Mouse (Mus musculus): ENCODE data around the gene Agbl1. TPM values are rescaled to one million over a fixed set of nuclear protein-coding genes. Genes with fewer than 3 reads are reported as not detected.

The Agbl1 gene
- total RNA-seq, 2 experiments from 2014 or later: 11.6 to 38.5 TPM

- Histone ChIP-seq H3K4me3 (no peak overlapping the region), H3K27ac (no peak overlapping the region)
- no peak for TF ChIP-seq CTCF (IDR thresholded peaks at IDR 0.05)
- intact Hi-C loops (cut with DNase I): no loop called here
- DNase-seq: no peak
Measured at GRCm38 (mm10) chr7:76918871-76919270, 689.2 kb downstream of the Agbl1 start.

DNA sequence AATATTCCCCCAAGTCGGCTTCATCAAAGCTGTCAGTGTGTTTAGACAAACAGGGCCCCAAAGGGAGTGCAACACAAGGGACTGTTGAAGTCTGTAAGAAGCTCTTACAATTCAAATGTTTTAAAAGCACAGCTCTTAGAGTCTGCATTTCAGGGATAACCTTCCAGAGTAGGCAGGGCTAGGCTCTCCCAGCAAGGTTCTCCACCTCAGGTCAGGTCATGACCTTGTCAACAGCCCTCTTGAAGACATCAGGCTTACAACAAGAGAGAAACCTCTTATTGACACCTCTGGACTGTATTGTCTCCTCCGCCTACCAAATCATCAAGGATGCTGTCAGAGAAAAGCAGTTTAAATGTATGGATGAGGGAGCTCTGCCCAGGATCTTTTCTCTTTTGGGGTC lies 692.0 kb downstream of the Agbl1 start:
- TF ChIP-seq CTCF (IDR thresholded peaks at IDR 0.05): no peak
- no peak for DNase-seq
- intact Hi-C loops (cut with DNase I): no loop called here
- H3K4me3 ChIP-seq: no peak overlapping the region
- no peak overlapping the region for H3K27ac ChIP-seq

DNA sequence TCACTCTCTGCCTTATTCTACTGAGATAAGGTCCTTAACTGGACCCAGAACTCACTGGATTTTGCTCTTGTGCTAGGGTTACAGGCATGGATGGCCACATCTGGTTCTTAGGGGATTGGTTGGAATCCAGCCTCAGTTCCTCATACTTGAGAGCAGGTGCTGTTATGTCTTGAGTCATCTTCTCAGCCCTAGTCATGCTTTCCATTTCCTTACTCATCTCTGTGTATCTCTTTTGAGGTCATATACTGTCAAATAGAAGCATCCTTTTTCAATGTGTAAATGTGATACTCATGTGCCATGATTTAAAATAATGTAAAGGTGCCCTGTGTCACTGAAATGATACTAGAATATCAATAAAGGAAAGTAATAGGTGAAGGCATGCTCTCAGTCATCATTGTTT lies 705.5 kb downstream of the Agbl1 start:
- no peak for DNase-seq
- intact Hi-C loops (cut with DNase I): no loop called here
- H3K27ac ChIP-seq: no peak overlapping the region
- no peak for TF ChIP-seq CTCF (IDR thresholded peaks at IDR 0.05)
- no peak overlapping the region for H3K4me3 ChIP-seq

DNA sequence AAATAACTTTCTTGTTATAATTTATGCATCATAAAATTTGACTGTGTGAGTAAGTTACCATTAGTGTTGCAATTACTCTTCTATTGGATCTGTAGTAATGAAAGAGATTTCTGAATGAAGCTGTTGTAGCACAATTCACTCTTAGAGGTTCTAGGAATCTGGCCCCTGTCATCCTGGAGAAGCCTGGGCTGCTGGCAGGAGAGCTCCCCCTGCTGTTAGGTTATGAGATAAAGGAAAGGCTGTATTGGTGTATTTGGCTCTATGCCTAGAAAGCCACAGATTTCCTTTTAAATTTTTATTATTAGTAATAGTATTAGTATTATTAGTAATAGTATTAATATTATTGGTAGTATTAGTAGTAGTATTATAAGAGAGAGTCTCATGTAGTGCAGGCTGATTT lies 711.8 kb downstream of the Agbl1 start:
- Histone ChIP-seq H3K4me3 (no peak overlapping the region), H3K27ac (no peak overlapping the region)
- peak; percentile 45 for DNase-seq
- TF ChIP-seq CTCF (IDR thresholded peaks at IDR 0.05): peak; percentile 76
- intact Hi-C loops (cut with DNase I): loop anchor here (5.0 kb wide), 2 partner anchors 549 to 1029 kb away; no protein-coding TSS in a partner anchor

DNA sequence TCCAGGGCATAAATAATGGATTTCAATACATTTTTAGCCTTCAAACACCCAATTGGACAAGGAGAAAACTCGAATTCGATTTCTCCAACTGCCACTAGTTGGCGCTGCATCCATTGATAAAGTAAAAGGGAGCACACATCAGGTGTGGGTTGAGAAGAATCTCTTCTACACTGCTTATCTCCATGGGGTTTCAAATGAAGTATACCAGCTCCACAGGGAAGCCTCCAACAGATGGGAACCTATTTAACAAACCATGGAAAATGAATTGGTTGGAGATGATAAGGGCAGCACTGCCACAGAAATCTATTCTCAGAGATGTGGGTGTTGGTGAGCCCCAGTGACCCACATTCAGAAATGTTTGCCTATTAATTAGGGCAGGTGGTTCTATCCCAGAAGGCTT lies 741.6 kb downstream of the Agbl1 start:
- DNase-seq: no peak
- peak; percentile 61 for TF ChIP-seq CTCF (IDR thresholded peaks at IDR 0.05)
- no peak overlapping the region for H3K4me3 ChIP-seq
- H3K27ac ChIP-seq: no peak overlapping the region
- intact Hi-C loops (cut with DNase I): no loop called here

DNA sequence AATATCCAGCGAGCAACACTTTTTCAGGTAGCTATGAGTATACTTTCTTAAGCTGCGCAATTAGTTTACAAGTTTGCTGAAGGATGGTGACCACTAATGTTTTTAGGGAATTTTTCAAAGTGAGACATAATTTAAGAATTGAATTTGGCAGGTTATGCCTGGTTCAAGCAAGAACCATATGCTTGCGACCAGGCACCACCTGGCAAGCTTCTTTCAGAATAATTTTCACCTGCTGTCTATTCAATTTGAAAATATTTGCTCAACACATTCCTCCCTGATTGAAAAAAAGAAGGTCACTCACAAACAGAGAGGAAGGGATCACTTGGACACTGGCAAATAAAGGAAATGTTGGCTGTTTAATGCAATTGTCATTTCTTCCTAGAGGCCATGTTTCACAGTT lies 779.9 kb downstream of the Agbl1 start:
- intact Hi-C loops (cut with DNase I): no loop called here
- TF ChIP-seq CTCF (IDR thresholded peaks at IDR 0.05): no peak
- Histone ChIP-seq H3K4me3 (no peak overlapping the region), H3K27ac (no peak overlapping the region)
- DNase-seq: no peak

DNA sequence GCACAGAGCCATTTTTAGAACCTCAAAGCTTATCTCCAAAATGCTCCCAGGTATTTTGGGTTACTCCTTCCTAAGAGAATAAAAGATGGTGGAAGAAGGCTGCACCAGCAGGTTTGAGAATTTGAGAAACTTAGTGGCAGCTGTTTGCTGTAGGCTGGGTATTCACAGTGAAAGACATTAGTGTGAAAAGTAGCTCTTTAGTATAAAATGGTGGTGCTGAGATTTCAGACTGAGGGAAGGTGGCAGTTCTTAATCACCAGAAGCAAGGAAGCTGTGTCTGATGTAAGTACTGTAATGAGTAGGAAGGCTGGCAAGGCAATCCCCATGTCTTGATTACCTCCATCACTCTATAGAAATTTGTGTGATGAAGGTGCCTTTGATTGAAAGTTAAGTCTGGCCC lies 799.3 kb downstream of the Agbl1 start:
- no peak for TF ChIP-seq CTCF (IDR thresholded peaks at IDR 0.05)
- no peak overlapping the region for H3K27ac ChIP-seq
- no peak overlapping the region for H3K4me3 ChIP-seq
- intact Hi-C loops (cut with DNase I): no loop called here
- DNase-seq: no peak

- intact Hi-C loops (cut with DNase I): no loop called here
- TF ChIP-seq CTCF (IDR thresholded peaks at IDR 0.05): no peak
- no peak overlapping the region for H3K4me3 ChIP-seq
- no peak overlapping the region for H3K27ac ChIP-seq
- DNase-seq: no peak
Measured at GRCm38 (mm10) chr7:77076033-77076432, 846.3 kb downstream of the Agbl1 start.

GRCm38 (mm10) chr7:77087266-77087665 lies 857.6 kb downstream of the Agbl1 start:
- Histone ChIP-seq H3K4me3 (no peak overlapping the region), H3K27ac (no peak overlapping the region)
- no peak for TF ChIP-seq CTCF (IDR thresholded peaks at IDR 0.05)
- DNase-seq: no peak
- intact Hi-C loops (cut with DNase I): no loop called here

GRCm38 (mm10) chr7:77095153-77095552 lies 865.5 kb downstream of the Agbl1 start:
- Histone ChIP-seq H3K4me3 (no peak overlapping the region), H3K27ac (no peak overlapping the region)
- TF ChIP-seq CTCF (IDR thresholded peaks at IDR 0.05): no peak
- DNase-seq: no peak
- intact Hi-C loops (cut with DNase I): no loop called here

DNA sequence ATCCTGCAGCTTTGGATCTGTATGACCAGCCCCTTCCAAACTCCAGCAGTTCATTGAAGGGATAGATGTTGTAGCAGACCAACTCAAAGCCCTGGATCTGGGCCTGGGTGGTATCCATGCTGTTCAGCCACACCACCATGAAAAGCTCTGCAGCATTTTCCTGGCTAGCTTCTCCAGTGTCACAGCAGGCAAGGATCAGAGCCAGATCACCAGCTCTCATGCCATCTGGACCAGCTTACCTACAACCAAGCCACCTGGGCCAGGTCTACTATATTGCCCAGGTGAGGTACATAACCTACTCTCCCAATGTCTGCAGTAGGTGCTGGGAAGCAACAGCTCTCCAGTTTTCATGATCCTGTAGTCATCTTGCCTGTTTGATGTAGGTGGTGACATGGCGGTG lies 884.3 kb downstream of the Agbl1 start:
- DNase-seq: no peak
- intact Hi-C loops (cut with DNase I): no loop called here

DNA sequence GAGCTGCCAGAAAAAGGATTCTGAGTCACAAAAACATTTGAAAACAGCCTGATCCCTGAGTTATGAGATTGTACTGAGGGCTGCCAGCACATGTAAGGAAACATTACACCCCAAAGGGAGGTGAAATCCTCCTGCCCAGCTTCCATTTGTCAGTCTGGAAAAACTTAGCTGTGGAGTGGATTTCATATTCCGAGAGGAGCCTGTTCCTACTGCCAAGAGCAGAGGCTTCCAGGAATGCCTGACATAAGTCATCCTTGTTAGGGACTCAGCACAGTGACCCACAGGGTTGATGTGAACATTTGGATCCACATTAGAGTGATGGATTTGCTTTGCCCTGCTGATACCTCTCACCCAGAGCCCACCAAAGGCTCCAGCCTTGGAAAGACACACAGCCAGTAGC lies 899.4 kb downstream of the Agbl1 start:
- intact Hi-C loops (cut with DNase I): no loop called here
- no peak for DNase-seq
- no peak for TF ChIP-seq CTCF (IDR thresholded peaks at IDR 0.05)
- Histone ChIP-seq H3K27ac (no peak overlapping the region), H3K4me3 (no peak overlapping the region)

More for the DNA sequence above, 884.3 kb downstream of the Agbl1 start:
- TF ChIP-seq CTCF (IDR thresholded peaks at IDR 0.05): no peak
- H3K4me3 ChIP-seq: no peak overlapping the region
- H3K27ac ChIP-seq: no peak overlapping the region

DNA sequence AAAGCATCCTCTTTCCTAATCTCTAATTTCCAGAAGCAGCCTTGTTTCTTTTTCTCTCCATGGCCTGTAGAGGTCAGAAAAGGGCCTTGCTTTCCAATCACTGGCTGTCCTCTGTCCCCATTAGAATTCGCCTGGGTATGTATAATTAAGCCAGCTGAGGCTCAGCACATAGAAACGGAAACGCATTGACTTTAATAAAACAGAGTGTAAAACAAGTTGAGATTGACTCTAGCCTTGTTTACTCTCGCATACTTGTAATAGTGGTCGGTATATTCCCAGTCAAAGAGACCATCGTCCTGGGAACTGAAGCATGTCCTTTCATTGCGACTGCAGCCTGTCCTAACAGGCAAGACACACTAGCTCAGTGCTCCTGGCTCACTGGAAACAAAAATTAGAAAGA lies 902.3 kb downstream of the Agbl1 start:
- peak; percentile 39; the same call in 1 of the 2 replicates for TF ChIP-seq CTCF (IDR thresholded peaks at IDR 0.05)
- H3K4me3 ChIP-seq: no peak overlapping the region
- DNase-seq: no peak
- intact Hi-C loops (cut with DNase I): no loop called here
- no peak overlapping the region for H3K27ac ChIP-seq

DNA sequence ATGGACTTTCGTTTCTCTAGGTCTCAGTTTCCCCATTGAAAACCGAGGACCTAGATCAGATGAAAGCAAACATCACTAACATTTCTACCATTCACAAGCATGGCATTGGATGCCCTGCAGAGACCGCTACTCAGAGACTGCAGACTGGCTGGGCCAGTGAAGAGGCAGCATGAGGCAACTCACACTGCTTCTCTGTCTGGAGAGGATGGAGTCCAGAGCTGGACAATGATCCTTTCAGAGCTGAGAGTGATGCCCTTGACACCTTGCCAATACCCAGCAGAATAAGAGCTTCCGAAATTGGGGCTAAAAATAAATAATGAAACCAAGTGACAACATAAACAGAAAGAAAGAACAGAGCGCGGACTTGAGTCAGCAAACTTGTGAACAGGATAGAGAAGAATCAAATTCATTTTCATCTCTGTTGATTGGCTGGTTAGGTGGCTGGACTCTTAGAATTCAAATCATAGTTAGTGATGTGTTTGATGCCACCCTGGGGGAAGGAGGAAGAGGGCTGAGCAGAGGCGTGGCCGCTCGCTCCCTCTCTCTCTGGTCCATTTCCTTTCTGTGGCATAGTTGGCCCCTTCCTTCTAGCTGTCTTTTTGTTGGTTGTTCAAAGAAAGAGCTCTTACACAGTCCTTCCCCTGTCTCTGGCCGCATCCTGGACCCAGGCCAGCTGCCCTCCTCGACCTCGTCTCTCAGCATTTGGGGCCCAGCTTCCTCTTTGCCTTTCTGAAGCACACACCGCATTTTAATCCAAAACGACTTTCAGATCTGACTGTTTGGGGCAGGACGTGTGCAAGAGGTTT lies 903.1 kb downstream of the Agbl1 start:
- Histone ChIP-seq H3K27ac (no peak overlapping the region), H3K4me3 (0 out of 2 replicates have a peak overlapping the region, but pooled peaks have one; percentile 11)
- peak; percentile 23 for DNase-seq
- intact Hi-C loops (cut with DNase I): no loop called here
- TF ChIP-seq CTCF (IDR thresholded peaks at IDR 0.05): no peak
